Mouse (Mus musculus) C2C12 (cell line): ENCODE results near the gene Gm45140. TPM values are rescaled to one million over a fixed set of nuclear protein-coding genes. Genes with fewer than 3 reads are reported as not detected.
A peak's percentile ranks its signal among the peaks of the same experiment; 100 is the strongest.

Experiments
- H3K27me3 ChIP-seq: one replicate; pipeline ENCODE4 v1.6.1; 2011; ENCODE audit not compliant: control insufficient read depth, insufficient read depth, insufficient read length
- H3K36me3 ChIP-seq: one replicate; pipeline ENCODE4 v1.6.1; 2011; ENCODE audit not compliant: control insufficient read depth, insufficient read depth
- H3K4me3 ChIP-seq: one replicate; pipeline ENCODE4 v1.5.1; 2011; ENCODE audit warnings: mild to moderate bottlenecking, control low read depth; ENCODE audit not compliant: poor library complexity, insufficient read depth, severe bottlenecking
- H3K79me2 ChIP-seq: one replicate; pipeline ENCODE4 v1.6.1; 2011; ENCODE audit not compliant: control insufficient read depth, insufficient read depth
- H3K79me3 ChIP-seq: one replicate; pipeline ENCODE4 v1.6.1; 2011; ENCODE audit warnings: low read depth, control low read depth
- H3ac ChIP-seq: one replicate; pipeline ENCODE3; 2011; ENCODE audit warnings: low read depth; ENCODE audit not compliant: control insufficient read depth, insufficient read length
- CEBPB ChIP-seq: IDR thresholded peaks from one replicate; pipeline ENCODE4 v1.6.1; 2011; ENCODE audit warnings: low read depth, mild to moderate bottlenecking, control low read depth, moderate library complexity
- CTCF ChIP-seq: IDR thresholded peaks from one replicate; pipeline ENCODE4 v1.5.1; 2011; ENCODE audit not compliant: control insufficient read depth, insufficient read depth, insufficient read length
- FOSL1 ChIP-seq: IDR thresholded peaks from one replicate; pipeline ENCODE4 v1.8.0; 2011; ENCODE audit warnings: mild to moderate bottlenecking, low read length; ENCODE audit not compliant: poor library complexity, insufficient read depth, severe bottlenecking
- MAX ChIP-seq: IDR thresholded peaks from one replicate; pipeline ENCODE4 v1.6.1; 2011; ENCODE audit warnings: mild to moderate bottlenecking, control low read depth
- MYOD1 ChIP-seq: IDR thresholded peaks from one replicate; pipeline ENCODE4 v1.6.1; 2011; ENCODE audit warnings: low read depth; ENCODE audit not compliant: control insufficient read depth, insufficient read length
- MYOG ChIP-seq: IDR thresholded peaks from one replicate; pipeline ENCODE4 v1.6.1; 2011; ENCODE audit not compliant: control insufficient read depth, insufficient read length; ENCODE audit errors: extremely low read depth
- USF1 ChIP-seq: IDR thresholded peaks from one replicate; pipeline ENCODE4 v1.6.1; 2011; ENCODE audit warnings: low read depth, mild to moderate bottlenecking, control low read depth, moderate library complexity
- polyA plus RNA-seq: library from polyadenylated mRNA; unstranded; fragments of >200 nt; fragmentation: generic; extraction: Trizol; gene quantifications from one replicate; pipeline ENCODE4 v1.2.1, GENCODE M21; 2012; ENCODE audit warnings: missing spikeins

The Gm45140 gene
- polyA plus RNA-seq, 1 experiment = 2.3 TPM

DNA sequence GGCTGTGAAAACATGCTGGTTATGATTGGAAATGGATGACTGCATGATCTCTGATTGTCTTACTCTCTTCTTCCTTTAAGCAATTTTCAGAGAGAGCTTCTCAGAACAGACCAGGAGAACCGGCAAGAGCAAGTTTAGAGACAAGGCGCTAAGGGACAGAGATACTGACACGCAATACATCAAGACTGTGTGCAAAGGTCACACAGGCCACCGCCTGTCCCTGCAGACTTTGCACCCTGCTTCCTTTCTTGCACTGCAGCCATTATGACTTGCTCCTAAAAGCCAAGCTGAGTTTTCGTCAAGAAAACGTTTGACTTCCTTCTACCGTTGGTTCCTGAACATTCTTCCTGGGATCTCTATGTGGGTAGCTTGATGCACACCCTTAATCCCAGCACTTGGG, 40.0 kb upstream of the Gm45140 start:
- H3K79me3 ChIP-seq = no peaks in the 10 kb centered on the region
- no peaks in the 10 kb centered on the region for H3K27me3 ChIP-seq
- no peak overlapping the region for H3ac ChIP-seq
- TF ChIP-seq MYOD1 (no peak), FOSL1 (no peak)
- H3K36me3 ChIP-seq = no peaks in the 10 kb centered on the region
- no peak overlapping the region for H3K4me3 ChIP-seq
- no peaks in the 10 kb centered on the region for H3K79me2 ChIP-seq

- no peaks in the 10 kb centered on the region for H3K79me2 ChIP-seq
- no peaks in the 10 kb centered on the region for H3K79me3 ChIP-seq
- no peak overlapping the region for H3ac ChIP-seq
- TF ChIP-seq FOSL1 = peak; percentile 65
- TF ChIP-seq CEBPB = no peak
- no peaks in the 10 kb centered on the region for H3K27me3 ChIP-seq
- H3K4me3 ChIP-seq = no peak overlapping the region
- no peaks in the 10 kb centered on the region for H3K36me3 ChIP-seq
These were observed 39.5 kb upstream of the Gm45140 start for GRCm38 (mm10) chr6:87875083-87875482.

DNA sequence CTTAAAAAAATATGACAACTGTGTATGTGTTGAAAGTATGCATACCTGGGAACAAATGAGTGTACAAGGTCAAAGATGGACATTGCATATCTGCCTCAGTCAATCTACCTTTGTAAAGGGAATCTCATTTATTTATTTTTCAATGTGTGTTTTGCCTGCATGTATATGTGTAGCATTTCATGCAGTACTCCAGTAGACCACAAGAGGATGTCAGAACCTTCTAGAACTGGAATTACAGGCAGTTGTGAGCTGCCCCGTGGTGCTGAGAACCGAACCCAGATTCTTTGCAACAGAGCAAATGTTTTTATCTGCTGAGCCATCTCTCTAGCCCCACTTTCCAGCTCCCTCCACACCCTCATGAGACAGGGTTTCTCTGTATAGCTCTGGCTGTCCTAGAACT, 38.4 kb upstream of the Gm45140 start:
- no peak for TF ChIP-seq USF1
- no peak for TF ChIP-seq MYOD1
- TF ChIP-seq CEBPB = no peak
- no peak for TF ChIP-seq FOSL1
- TF ChIP-seq MYOG = no peak
- no peak for TF ChIP-seq CTCF
- TF ChIP-seq MAX = no peak
- no peak overlapping the region for H3K4me3 ChIP-seq

GRCm38 (mm10) chr6:87873104-87873503, 37.5 kb upstream of the Gm45140 start:
- Histone ChIP-seq H3K79me3 (no peaks in the 10 kb centered on the region), H3K36me3 (no peaks in the 10 kb centered on the region), H3K79me2 (no peaks in the 10 kb centered on the region), H3ac (no peak overlapping the region), H3K27me3 (no peaks in the 10 kb centered on the region), H3K4me3 (no peak overlapping the region)
- TF ChIP-seq MYOD1 (no peak), USF1 (no peak), MAX (no peak), MYOG (no peak), CEBPB (no peak), FOSL1 (no peak), CTCF (no peak)

More for the DNA sequence above, 38.4 kb upstream of the Gm45140 start:
- Histone ChIP-seq H3K36me3 (no peaks in the 10 kb centered on the region), H3K27me3 (no peaks in the 10 kb centered on the region), H3K79me2 (no peaks in the 10 kb centered on the region), H3K79me3 (no peaks in the 10 kb centered on the region), H3ac (no peak overlapping the region)

DNA sequence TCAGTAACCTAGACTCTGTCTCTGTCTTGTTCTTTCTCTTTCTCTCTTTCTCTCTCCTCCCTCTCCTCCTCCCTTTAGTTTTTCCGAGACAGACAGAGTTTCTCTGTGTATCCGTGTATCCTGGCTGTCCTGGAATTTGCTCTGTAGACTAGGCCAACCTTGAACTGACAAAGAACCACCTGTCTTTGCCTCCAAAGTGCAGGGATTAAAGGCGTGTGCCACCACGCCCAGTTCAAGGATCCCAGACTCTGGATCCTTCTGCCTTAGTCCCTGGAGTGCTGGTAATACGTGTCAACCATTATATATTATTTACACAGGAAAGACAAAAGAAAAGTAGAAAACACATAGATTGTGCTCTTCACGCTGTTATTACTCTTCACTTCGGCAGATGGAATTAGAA, 35.6 kb upstream of the Gm45140 start:
- no peaks in the 10 kb centered on the region for H3K27me3 ChIP-seq
- H3K79me3 ChIP-seq = no peaks in the 10 kb centered on the region
- H3K36me3 ChIP-seq = no peaks in the 10 kb centered on the region
- no peak for TF ChIP-seq MAX
- TF ChIP-seq USF1 = no peak
- no peak for TF ChIP-seq MYOG
- no peak for TF ChIP-seq CEBPB
- no peak for TF ChIP-seq MYOD1
- no peak for TF ChIP-seq CTCF
- no peak for TF ChIP-seq FOSL1
- no peak overlapping the region for H3K4me3 ChIP-seq
- H3ac ChIP-seq = no peak overlapping the region
- no peaks in the 10 kb centered on the region for H3K79me2 ChIP-seq

DNA sequence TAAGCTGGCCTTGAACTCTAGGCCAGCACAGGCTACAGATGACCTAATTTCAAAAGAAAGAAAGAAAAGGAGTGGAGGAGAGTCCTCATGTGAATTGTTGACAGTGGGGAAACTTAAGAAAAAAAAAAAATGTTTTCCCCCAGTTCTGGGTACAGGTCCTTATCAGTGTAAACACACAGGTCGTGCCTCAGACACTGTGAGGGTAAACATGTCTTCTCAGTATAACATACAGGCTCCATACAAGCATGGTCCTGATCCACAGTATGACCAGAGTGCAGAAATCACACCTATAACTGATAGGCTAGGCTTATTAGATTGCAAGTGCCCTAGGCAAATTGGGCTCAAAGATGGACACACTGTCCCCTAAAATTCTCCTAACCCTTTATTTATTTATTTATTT, 34.8 kb upstream of the Gm45140 start:
- Histone ChIP-seq H3K36me3 (no peaks in the 10 kb centered on the region), H3K27me3 (no peaks in the 10 kb centered on the region), H3K4me3 (no peak overlapping the region), H3K79me3 (no peaks in the 10 kb centered on the region), H3K79me2 (no peaks in the 10 kb centered on the region), H3ac (no peak overlapping the region)
- TF ChIP-seq MYOG = no peak
- no peak for TF ChIP-seq MYOD1
- no peak for TF ChIP-seq CTCF
- no peak for TF ChIP-seq MAX
- TF ChIP-seq USF1 = no peak
- no peak for TF ChIP-seq FOSL1
- no peak for TF ChIP-seq CEBPB

DNA sequence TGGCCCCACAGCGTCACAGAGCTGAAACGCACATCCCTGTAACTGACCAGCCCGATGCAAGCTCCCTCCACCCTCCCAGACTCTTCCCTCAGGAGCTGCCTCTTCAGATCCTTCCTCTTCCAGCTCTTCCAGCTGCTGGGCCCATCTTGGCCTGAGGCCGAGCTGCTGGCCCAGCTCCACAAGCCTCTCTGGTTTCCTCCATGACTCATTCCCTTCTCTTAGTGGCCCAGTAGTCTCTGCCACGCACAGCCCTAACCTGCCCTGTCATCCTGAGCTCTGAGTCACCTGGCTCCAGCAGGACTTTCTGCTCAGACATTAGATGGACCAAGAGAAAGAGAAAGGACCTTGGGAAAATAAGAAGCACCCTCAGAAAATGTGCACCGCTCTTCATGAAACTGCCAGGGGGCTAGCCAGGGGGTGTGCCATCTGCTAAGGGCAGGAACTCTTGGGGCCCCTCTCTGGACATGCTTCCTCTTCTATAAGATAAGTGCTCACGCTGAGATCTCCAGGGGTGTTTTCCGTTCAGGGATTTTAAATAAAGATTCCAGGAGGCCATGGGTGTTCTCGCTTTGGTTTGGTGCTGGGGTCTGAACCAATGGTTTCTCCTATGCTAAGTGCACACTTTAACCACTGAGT, 33.4 kb upstream of the Gm45140 start:
- no peak overlapping the region for H3K4me3 ChIP-seq
- no peaks in the 10 kb centered on the region for H3K79me2 ChIP-seq
- no peaks in the 10 kb centered on the region for H3K36me3 ChIP-seq
- H3K79me3 ChIP-seq = no peaks in the 10 kb centered on the region
- H3K27me3 ChIP-seq = no peaks in the 10 kb centered on the region
- peak overlapping the region; percentile 20 for H3ac ChIP-seq
- TF ChIP-seq MAX (peak; percentile 61), MYOD1 (peak; percentile 65), CEBPB (no peak), FOSL1 (peak; percentile 91), MYOG (no peak)
